Mouse (Mus musculus): ENCODE results near the gene 4931408C20Rik.

The 4931408C20Rik gene

GRCm38 (mm10) chr1:26686842-26687760, at the start of gene 4931408C20Rik:
TSS of gene 4931408C20Rik (minus strand) at chr1:26687460.
- DNase-seq (ENCODE audit: low spot score in 2 of 2): peak in 1 of 2 experiments; percentile 15

GRCm38 (mm10) chr1:26687926-26688325, 666 bp upstream of the 4931408C20Rik start:
- DNase-seq (ENCODE audit: low spot score in 2 of 2): no peak

- no peak for DNase-seq (ENCODE audit: low spot score in 2 of 2)
These were observed 1.1 kb downstream of the 4931408C20Rik start for GRCm38 (mm10) chr1:26685952-26686693.

- no peak for DNase-seq (ENCODE audit: low spot score in 2 of 2)
These were observed 1.9 kb downstream of the 4931408C20Rik start for GRCm38 (mm10) chr1:26685383-26685782.

- DNase-seq (ENCODE audit: low spot score in 2 of 2): no peak
These were observed 37.4 kb downstream of the 4931408C20Rik start for GRCm38 (mm10) chr1:26649704-26650388.

GRCm38 (mm10) chr1:26636051-26636450, 51.2 kb downstream of the 4931408C20Rik start:
- no peak for DNase-seq (ENCODE audit: low spot score in 2 of 2)

Data from spleen, postnatal 14 days (tissue).